Mouse (Mus musculus) layer of hippocampus, adult 9-10 months (tissue): ENCODE data around the gene Zfp575.

Experiments
- DNase-seq: peaks from one replicate; pipeline ENCODE4 v3.0.0; 2022; ENCODE audit warnings: low spot score

Zfp575 gene

DNA sequence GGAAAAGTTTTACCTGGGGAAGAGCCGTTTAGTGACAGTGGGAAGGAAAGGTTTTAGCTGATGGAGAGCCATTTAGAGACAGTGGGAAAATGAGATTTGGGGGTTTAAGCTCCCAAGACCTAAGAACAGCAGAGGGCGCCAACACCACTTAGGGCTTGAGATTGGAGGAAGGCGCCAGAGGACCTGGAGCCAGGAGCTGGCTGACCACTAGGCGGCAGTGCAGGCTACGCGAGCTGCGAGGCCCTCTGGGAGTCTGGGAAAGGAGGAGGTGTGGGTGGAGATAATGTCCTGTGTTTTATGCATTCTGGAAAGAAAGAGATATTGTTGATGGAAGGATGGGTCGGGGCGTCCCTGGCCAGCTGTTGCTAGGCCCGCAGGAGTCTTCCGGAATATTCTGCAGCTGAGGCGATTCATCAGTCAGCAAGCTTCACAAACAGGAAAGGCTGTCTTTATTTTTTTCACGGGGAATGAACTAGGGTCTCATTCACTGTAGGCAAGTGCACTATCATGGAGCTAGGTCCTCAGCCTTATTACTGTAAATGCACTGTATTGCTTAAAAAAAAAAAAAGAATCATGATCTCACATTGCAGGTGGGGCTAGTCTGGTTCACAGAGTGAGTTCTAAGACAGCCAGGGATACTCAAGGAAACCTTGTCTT lies 13.6 kb upstream of the Zfp575 start:
- DNase-seq: peak; percentile 95

DNA sequence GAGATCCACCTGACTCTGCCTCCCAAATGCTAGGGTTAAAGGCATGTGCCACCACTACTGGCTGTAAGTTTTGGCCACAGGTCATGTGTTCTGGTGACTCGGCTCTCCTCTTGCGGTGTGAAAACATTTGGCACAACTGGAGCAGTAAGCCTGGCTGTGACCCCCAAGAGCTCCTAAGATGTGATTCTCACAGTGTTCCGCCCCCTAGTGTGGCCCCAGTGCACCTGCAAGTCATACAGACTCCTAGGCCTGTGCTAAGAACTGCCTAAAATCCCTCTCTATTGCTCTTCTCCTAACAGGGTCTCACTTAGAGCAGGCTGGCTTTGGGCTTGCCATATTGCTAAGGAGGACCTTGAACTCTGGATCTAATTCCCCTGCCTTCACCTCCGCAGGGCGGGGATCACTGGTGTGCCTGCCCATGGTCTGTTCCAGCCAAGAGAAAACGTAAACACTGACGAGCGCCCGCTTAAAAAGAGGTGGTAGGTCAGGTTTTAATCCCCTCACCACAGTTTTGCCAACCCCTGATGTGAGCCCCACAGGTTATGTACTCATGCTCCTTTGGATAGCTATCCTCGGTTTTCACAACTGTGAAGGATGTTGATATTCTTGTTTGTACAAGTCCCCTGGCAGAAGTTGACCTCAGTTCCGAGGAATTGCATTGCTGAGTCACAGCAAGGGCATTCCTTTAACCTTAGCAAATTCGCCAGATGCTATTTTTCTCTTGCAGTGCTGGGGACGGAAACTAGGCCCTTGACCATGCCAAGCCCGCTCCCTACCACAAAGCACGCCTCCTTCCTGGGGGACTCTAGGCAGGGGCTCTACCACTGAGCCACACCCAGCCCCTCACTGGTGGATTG lies 12.0 kb upstream of the Zfp575 start:
- DNase-seq: no peak

DNA sequence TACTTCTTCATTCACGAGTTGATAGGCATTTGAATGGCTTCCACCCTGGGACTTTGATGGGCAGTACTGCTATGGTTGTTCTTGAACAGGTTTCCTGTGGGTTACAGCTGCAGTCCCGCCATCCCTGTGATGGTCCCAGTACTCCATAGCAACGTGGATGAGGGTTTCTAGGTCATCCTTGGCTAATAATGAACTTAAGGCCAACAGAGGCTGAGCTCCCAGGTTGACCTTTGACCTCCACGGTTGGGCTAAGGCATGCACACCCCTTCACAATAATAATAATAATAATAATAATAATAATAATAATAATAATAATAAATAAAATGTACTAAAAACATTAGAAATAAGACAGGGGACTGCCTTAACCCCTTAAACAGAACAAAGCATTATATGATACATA lies 10.7 kb upstream of the Zfp575 start:
- DNase-seq: no peak

DNA sequence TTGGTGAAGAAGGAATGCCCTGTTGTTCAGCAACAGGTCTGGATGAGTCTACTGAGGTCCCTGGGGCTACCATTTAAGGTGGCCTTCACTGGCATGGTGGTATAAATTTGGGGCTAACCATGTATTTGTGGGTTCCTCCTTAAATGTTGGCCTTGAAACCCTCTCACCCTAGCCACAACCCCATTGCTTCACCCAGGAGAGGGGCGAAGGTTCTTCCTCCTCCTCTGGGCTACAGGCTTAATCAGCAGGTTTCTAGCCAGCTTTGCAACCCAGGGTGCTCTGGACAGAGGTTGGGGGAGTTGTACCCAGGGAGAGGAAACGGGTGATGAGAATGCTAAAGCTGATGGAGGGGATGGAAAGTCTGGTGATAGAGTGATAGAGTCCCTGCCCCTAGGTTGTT lies 8.0 kb upstream of the Zfp575 start:
- no peak for DNase-seq

DNA sequence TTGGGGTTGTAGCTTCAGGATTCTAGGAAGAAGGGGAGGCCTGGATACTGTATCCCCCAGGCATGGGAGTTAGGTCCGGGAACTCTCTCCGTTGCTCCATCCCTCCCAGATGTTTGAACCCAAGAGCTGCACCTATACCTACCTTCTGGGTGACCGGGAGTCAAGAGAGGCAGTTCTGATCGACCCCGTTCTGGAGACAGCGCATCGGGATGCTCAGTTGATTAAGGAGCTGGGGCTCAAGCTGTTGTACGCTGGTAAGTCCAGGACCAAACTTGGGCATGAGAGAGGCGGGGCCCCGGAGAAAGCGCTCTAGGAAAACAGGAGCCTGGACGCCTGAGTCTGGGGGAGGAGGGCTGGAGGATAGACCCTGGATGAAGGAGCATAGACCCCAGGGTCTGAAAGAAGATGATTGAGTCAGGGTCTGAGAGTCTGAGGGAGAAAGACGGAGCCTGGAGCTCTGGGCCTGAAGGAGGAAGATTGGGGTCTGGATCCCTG lies 6.9 kb upstream of the Zfp575 start:
- DNase-seq: no peak

DNA sequence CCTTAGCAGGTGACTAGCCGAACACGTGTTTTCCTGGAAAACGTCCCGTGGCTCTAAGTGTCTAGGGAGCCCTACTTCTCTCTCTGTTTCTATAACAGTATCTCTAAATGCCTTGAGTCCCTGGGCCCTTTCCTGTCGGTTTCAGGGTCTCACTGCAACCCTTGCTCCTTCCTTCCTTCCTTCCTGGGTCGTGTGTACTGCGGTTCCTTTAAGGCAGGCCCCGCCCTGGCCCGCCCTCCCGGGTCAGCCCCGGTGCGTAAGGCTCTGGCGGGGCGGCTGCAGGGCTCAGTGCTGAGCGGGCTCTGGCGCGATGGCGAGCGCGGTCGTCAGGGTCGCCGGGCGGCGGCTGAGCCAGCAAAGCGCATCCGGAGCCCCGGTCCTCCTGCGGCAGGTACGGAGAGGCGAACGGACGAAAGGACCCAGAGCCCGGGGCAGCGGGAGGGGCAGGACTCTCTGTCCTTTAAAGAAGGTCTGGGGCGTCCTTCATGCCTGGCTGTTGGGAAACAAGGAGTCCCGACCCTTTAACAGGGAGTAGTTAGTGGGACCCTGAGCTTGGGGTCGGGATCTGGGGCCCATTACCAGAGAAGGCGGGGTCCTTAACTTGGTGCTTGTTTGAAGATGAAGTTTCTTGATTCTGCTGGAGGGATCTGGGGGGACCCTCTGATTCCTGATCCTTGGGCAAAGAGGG lies 6.3 kb upstream of the Zfp575 start:
- no peak for DNase-seq

DNA sequence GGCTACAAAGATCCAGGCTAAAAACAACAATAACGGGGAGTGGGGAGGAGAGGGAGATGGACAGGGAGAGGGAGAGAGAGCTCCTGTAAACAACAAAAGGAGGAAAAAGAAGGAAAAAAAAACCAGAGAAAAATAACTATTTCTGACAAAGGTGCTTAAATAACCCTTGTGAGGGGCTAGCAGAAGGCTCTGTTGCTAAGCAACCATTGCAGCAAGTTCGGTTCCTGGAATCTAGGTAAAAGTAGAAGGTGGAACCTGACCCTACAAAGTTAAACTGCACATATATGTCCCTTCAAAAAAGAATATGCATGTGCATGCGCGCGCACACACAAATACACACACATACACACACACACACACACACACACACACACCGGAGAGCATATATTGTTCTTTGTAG lies 5.3 kb upstream of the Zfp575 start:
- no peak for DNase-seq

DNA sequence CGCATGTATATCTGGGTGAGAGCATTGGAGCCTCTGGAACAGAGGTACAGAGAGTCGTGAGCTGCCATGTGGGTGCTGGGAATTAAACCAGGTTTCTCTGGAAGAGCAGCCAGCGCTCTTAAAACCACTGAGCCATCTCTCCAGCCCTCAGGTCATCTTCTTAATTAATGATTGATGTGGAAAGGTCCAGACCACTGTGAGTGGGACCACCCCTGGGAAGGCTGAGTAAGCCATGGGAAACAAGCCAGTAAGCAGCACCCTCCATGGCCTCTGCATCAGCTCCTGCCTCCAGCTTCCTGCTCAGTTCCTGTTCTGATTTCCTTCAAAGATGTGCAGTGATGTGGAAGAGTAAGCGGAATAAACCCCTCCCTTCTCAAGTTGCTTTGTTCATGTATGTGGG lies 4.7 kb upstream of the Zfp575 start:
- no peak for DNase-seq

DNA sequence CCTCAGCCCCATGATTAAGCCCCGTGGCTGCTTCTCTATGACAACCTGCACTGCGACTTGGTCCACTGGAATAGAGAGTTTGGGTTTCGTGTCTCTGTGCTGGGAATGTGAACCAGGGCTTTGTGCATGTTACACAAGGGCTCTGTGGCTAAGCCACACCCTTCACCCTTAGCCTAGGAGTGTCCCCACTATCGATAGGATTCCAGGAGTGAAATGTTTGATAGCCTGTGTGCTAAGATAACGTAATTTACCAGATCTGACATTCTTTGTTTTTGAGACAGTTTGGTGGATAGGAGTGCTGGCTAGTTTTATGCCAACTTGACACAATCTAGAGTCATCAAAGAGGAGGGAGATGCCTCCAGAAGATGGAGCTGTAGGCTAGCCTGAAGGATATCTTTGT lies 4.3 kb upstream of the Zfp575 start:
- no peak for DNase-seq

DNA sequence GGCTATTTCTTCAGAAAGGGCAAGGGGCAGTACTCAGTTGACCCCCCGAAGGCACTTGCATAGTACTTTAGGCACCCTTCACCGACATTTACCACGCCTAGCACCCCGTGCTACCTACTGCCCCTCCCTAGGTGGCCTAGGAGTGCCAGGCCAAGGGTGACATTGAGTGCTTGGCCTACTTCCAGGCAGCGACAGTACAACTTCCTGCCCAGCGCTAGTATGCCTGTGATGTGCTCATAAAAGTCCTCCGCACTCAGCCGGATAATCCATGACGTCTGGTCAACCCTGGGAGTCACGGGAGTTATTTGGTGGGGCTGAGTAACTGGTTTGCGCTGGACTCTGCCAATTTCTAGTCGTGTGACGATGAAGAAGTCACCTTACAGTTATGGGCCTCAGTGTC lies 895 bp upstream of the Zfp575 start:
- no peak for DNase-seq

DNA sequence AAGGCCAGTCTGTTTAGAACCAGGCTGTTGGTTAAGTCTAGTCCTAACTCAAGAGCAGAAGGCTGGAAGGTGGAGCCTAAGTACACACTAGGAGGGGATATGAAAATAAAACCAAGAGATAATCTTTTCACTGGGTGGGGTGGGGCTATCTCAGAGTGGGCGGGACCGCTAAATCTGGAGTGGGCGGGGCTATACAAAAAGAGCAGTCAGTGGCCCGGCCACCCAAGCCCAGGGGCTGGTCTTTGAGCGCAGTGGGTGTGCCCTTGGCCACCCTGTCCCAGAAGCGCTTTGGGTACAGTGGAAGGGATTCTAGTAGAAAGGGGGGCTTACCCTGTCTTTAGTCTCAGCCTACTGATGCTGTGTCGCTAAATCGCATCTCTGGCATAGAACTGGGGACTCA lies 613 bp downstream of the Zfp575 start:
- DNase-seq: no peak

DNA sequence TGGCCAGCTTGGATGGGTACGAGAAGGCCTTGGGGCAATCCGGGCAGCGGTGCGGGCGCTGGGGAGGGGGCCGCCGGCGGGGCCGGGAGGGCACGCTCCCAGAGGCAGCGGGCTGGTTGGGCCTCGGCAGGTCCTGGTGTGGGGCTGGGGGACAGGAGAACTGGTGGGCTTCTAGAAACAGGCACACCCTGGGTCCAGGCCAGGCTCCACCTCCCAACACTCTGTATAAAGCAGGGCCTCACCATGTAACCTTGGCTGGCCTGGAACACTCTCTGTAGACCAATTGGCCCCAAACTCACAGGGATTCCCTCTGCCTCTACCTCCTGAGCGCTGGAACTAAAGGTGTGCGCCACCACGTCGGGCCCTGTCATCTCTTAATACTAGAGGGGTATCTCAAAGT lies 1.4 kb downstream of the Zfp575 start:
- DNase-seq: no peak

DNA sequence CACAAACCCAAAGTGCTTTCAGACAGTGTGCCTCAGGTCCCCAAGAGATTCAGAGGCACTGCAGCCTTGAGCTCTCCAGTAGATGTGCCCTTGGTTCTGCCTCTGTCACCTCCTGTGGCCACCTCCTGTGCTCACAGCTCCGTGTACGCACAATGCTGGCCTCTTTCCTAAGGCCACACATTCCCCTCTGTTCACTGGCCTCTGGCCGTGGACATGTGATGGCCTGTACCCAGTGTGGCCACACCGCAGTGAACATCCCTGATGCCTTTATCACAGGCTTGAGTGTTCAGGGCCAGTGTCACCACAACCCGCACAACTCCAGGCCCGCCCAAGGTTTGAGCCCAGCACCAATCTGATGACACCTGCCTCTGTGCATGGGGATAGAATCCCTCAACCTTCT lies 2.6 kb downstream of the Zfp575 start:
- DNase-seq: no peak

DNA sequence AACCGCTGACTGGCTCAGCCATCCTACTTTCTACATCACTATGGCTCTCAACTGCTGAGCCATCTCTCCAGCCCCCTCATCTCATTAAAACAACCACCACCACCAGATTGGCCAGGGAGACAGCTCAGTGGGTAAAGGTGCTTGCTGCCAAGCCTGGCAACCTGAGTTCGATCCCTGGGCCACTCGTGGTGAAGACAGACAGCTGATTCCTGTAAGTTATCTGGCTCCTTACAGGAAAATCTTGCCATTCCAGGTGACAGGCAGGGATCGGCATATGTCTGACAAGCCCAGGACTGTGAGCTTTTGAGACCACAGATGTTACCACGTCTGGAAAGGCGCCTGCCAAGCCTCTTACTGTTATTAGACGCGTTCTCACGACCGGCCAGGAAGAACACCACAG lies 9.6 kb downstream of the Zfp575 start:
- no peak for DNase-seq

DNA sequence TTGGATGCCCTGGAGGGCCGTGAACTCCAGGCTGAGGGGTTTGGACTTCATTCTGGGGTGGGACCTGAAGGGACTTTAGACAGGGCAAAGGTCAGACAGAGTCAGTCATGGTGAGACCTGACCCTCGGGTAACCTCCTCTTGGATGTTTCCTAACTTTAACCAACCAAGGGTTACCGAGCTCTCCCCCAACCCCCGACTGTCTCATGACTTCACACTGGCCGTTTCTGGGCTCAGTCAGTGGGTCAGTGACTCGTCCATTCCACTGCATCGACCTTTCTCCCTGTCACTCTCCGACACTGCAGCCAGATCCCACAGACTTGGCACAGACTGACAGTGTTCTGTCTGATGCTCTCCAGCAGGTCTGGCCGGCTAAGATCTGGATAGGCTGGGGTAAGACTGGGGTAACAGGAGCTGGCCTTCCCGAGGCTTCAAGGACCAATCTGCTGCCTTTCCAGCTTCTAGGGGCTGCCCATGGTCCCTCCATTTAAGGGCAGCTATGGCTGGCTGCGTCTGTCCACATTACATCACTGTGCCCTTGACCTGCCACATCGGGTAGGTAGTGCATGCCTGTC lies 13.1 kb downstream of the Zfp575 start:
- DNase-seq: no peak

DNA sequence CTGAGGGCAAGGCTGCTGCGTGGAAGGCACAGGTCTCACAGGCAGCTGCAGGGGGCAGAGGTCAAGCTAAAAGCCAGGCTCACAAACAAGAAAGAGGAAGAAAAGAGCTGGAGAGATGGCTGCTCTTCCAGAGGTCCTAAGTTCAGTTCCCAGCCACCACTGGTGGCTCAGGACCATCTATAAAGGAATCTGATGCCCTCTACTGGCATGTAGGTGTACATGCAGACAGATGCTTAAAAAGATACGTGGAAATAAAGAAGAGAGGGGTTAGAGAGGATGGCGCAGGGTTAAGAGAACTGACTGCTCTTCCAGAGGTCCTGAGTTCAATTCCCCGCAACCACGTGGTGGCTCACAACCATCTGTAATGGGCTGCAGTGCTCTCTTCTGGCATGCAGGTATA lies 15.0 kb downstream of the Zfp575 start:
- no peak for DNase-seq

DNA sequence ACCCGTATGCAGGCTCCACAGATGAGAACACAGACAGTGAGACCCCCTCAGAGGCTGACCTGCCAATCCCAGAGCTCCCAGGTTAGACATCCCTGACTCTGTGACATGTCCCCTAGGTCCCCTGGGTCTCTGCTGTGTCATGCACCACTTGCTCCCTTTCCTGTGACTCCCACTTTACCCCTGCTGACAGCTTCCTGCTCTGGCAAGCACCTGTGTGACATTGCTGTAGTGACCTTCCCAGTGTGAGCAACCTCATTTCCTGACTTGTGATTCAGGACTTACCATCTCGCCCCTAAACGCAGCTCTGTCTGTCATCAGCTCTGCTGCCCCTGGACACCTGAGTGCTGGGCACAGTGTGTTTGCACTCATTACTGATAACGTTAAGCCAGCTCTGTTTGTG lies 16.4 kb downstream of the Zfp575 start:
- no peak for DNase-seq

DNA sequence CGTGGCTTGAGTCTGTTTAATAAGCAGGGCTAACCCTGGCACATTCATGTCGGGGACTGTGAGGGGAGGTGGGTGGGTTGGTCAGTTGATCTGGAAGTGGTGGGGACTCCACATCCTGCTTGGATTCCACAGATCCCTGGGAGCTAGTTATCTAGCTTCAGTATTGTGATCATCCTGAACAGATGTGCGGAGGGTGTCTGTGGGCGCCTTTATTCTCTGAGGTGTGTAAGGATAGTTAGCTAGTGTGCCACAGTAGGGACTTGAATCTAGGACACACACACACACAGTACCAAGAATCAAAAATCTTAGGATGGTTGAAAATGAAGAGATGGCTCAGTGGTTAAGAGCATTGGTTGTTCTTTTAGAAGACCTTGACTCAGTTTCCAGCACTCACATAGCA lies 18.9 kb downstream of the Zfp575 start:
- no peak for DNase-seq

DNA sequence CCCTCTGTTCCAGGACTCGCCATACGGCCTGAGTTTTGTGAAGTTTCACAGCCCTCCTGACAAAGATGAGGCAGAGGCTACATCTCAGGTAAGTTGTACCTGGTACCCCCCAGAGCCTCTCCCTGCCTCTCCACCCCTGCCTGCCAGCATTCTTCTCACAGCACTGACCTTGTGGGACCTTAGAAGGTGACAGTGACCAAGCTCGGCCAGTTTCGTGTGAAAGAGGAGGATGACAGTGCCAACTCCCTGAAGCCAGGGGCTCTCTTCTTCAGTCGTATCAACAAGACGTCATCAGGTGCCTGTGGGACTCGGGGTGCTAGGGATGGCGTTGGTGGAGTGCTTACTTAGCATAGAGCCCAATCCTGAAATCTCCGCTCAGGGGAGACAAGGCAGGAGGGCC lies 21.2 kb downstream of the Zfp575 start:
- no peak for DNase-seq

DNA sequence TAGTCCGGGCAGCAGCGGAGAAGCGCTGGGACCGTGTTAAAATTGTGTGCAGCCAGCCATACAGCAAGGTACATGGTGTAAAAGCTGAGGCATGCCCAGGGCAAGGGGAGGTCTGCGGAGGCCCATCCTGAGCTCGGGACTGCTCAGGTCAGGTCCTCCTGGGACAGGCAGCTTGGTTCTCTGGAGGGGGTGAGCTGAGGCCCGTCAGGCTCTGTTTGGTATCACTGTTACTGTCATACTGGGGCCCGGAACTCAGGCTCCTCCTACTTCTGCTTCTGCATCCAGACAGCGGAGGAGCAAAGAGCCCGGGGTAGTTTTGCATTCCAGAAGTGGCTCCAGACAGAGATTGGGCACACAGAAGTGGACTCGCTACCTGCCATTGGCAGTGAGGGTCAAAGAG lies 21.8 kb downstream of the Zfp575 start:
- DNase-seq: no peak

DNA sequence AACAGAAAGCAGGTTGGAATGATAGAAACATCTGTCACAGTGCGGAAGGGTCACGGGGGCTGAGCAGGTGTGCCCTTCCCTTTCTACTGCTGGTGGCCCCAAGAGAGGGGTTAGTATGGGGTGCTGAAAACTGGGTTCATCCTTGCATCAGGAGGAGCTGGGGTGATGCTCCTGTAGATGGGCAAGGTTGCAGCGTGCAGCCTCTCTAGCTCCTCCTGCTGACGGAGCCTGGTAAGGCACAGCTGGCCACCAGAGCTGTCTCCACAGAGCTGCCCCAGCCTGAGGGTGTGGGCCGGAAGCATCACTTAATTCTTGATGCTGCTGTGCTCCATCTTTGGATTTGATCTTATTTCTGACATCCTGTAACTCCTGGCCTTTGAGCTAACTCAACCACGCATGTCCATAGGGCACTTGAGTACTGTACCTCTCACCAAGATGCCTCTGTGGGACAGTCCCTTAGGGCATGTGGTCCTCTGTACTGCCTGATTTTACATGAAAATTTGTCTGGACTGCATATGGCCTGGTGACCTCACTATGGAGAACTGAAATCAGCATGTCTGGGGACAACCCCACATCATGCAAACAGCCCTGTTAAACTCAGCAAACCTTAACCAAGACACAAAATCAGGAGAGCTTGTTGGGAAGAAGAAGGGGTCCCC lies 22.7 kb downstream of the Zfp575 start:
- no peak for DNase-seq

DNA sequence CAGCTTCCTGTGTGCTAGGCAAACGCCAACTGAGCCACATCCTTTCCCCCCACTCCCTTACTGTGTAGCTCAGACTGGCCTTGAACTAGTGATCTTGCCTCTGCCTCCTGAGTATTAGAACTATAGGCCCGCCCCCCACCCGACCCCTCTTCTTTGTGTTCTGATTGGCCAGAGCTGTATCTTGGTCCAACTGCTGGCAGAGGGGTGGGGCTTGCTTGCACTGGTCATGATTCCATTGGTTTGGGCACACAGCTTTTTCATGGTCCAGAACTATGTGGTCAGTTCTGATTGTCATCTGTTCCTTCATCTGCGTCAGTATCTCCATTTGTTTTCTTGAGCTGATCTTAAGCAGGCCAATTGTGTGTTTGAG lies 23.6 kb downstream of the Zfp575 start:
- no peak for DNase-seq
